Mouse (Mus musculus): Measurements from ENCODE around the gene Atg9a. TPM values are rescaled to one million over a fixed set of nuclear protein-coding genes. Genes with fewer than 3 reads are reported as not detected.

Gene Atg9a
- polyA plus RNA-seq (2017; shearing (Covaris generic)) = 38.6 TPM

DNA sequence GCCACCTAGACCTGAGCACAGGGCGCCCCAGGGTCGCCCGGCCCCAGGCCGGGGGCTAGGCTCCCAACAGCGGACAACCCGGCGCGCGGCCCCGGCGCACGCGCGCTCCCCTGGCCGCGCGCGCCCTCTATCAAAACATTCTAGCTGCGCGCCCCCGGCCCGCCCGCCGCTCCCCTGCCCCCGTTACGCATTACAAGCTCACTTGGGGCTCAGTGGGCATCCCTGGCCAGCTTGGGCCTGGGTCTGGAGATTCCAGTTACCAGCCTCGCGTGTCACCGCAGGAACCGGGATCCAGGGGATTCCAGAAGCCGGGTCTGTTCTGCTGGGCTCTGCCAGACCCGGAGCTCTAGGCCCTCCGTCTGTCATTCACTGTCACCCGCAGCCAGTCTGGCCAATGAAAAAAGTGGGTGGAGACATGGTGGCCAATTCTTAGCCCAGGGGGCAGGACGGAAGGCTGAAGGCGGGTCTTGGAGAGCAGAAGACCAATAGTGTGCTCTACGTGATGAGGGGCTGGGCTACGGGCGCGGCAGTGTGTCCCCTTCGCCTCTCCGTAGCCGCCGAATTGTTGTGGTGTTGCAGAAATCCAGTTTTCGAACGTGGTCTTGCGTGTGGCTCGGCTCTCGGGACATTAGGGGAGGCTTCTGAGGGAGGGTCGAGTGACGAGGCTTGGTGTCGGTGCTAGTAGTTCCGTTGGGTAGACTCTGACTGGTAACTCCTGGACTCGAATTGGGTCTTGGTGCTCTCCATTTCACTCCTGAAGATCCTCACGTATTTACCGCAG, at the start of gene Atg9a, which contains the start of gene Ankzf1:
Atg9a (minus strand) TSS at position 575 of the 781 bp plus-strand sequence.
Ankzf1 (plus strand) TSS at position 530 of the 781 bp plus-strand sequence.

DNA sequence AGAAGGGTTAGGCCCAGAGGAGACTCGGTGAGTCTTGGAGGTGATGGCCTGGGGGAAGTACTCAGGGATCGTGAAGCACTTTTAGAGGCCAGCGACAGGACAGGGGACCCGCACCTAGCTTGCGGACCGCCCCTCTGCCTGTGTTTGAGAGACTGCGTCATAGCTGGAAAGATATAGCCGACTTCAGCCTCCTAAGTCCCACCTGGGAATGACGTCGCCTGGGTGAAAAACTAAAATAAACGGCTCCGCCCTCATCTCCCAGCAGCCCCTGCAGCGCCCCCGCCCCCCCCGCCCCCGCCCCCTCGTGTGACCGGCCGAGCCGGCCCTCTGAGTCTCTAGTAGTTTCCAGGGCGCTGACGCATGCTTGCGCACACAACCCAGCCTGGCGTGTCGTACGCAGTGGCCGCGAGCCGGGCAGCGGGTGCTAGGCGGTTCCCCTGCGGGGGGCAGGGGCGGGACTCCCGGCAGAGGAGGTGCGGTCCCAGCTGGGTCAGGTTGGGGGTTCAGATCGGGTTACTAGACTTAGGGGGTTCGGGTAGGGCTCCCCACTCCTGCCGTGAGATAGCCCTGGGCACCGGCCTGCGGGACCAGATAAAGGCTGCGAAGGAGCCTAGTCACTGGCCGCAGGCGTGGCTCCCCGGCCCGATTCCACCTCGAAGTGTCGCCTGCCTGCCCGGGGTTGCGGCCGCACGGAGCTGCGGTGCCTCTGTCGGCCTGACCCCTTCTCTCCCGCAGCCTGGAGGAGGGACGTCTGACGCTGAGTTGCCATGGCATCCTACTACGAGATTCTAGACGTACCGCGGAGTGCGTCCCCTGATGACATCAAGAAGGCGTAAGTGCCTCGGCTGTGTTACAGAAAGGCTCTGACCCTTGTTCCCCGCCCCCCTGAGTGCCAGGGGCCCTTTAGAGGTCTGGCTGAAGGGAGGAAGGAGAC, 44.4 kb upstream of the Atg9a start, which contains the start of gene Dnajb2:
Dnajb2 (plus strand) TSS at position 290 of the 934 bp plus-strand sequence.

DNA sequence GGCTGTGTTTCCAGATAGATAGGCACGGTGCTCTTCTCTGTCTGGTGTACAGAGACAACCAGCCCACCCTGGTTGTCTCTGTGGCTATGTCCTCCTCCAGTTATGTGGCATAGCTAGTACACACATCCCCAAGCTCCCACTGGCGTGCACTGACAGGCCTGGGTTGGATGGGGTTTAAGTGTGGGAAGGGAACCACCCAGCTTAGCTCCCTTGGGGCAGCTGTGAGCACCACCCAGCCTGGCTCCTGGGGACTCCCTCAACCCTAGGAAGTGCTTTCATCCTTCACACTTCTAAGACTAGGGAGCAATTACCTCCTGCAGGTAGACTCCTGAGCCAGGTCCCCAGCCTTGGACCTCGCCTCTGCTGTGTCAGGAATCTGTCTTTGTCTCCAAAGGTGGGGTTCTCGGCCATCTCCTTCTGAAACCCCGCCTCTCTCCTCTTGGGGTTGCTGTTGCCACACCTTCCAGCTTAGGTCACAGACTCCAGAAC, 39.7 kb upstream of the Atg9a start, which contains the start of gene A630095N17Rik:
A630095N17Rik (minus strand) TSS at position 439 of the 489 bp plus-strand sequence.

DNA sequence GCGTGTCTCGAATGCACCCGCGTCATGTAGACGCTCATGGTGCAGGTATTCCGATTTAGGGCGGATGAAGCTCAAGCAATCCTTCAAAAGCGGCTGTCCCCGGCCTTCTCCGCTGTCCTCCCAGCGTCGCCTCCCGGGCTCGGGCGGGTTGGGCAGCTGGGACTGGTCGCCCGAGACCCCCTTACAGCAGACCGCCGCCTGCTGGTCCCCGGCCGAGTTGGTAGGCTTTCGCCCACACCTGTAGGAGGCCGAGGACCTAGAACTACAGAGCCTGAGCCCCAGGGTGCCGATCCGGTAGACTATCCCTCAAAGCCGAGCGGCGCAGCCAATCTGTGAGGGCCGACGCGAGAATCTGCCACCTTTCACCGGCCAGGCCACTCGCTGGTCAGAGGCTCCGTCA, 27.5 kb upstream of the Atg9a start, which contains the start of gene Tuba4a:
Tuba4a (minus strand) TSS at position 335 of the 400 bp plus-strand sequence.

DNA sequence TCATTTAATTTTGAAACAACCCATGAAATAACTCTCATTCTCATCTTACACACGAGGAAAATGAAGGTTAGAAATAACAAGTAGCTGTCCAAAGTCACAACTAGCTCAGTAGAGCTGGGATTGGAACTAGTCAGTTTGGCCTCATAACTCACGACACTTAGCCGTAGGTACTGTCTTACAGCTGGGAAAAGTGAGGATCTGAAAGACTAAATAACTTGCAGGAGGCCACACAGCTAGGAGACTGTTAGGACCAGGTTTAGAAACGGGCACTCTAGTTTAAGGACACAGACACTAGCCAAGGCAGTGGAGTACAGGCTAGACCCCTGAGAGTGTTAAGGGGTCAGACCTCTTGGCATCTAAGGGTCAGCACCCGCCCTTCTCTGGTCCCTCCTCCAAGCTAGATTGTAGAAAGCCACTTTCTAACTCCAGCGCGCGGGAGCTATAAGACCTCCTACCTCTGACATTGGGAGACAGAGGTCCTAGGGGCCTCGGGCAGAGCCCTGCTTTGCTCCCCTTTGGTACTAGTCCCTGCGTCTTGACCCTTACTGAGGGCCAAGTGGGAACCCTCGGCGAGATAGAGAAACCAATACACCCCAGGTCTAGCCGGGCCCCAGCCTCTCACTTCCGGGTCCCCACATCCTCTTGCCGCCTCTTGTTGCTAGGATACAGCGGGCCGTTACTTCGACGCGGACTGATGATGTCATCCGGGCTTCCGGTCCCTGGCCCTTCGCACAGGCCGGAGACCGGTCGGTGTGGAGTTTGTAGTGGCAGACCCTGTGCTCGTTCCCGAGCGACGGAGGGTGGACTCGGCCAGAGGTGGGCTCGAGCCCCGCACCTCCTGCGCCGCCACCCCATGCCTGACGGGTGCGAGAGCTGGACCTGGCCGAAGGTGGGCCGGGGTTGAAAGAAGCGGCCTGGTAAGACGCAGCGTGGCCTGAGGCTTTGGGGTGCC, 18.4 kb upstream of the Atg9a start, which contains the start of the genes Glb1l and Stk16:
Glb1l (minus strand) TSS at position 678 of the 952 bp plus-strand sequence.
Stk16 (plus strand) TSS at position 703 of the 952 bp plus-strand sequence.

DNA sequence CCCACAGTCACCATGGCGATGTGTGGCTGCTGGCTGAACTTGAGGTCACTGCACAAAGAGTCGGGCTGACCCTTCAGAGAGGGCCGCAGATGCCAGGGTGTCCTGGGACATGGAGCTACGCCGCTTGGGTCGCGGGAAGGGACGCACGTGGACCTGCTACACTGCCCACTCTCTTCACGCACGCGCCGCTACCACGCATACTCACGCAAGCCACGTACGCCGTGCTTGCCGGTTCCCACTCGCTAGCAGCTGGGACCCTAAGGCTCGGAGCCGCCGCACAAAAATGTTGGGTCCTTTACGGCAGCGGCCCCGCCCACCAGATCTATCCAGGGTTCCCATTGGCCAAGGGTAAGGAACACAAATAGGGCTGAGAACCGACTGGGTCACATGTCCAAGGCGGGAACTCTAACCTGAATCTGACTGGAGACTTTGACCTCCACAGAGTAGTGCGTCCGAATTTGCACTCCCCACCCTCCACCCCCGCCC, 11.8 kb downstream of the Atg9a start, which contains the start of gene Abcb6:
Abcb6 (minus strand) TSS at position 288 of the 486 bp plus-strand sequence.

DNA sequence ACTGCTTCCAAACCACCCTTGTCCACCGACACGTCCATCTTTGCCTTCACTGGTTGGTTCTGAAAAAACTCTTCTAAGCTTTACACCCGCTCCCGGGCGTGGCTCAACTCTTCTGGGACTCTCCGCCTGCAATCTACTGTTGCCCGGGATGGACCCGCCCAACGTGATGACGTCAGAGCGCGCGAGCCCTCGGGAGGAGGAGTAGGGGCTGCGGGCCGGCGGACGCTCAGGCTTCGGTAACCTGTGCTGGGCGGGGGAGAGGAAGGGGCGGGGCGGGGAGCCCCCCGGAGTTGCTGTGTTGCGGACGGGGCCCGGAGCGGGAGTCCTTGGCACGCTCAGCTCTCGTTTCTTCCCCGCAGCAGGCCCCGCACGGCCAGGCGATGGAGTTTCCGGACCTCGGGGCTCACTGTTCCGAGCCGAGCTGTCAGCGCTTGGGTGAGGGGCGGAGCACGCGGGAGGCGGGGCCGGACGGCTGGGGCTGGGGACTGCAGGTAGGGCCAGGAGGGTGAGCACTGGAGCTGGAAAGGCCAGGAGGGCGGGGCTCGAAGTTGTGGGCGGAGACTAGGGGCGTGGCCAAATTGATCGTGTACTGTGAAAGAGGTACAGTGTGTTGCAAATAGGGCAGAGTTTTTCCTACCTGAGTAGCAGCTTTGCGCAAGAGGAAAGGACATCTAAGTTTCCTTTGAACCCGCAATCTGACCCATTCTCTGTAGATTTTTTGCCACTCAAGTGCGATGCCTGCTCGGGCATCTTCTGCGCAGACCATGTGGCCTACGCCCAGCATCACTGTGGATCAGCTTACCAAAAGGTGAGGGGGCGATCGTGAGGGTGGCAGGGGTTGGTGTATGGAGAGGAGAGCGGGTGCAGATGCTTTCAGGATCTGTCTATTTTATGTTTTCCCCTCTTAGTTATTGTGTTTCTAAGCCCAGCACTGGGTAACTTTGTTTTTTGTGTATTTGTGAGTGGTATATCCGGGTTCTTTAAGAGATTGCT, 23.2 kb downstream of the Atg9a start, which contains the start of gene Zfand2b:
Zfand2b (plus strand) TSS at position 175 of the 993 bp plus-strand sequence.

DNA sequence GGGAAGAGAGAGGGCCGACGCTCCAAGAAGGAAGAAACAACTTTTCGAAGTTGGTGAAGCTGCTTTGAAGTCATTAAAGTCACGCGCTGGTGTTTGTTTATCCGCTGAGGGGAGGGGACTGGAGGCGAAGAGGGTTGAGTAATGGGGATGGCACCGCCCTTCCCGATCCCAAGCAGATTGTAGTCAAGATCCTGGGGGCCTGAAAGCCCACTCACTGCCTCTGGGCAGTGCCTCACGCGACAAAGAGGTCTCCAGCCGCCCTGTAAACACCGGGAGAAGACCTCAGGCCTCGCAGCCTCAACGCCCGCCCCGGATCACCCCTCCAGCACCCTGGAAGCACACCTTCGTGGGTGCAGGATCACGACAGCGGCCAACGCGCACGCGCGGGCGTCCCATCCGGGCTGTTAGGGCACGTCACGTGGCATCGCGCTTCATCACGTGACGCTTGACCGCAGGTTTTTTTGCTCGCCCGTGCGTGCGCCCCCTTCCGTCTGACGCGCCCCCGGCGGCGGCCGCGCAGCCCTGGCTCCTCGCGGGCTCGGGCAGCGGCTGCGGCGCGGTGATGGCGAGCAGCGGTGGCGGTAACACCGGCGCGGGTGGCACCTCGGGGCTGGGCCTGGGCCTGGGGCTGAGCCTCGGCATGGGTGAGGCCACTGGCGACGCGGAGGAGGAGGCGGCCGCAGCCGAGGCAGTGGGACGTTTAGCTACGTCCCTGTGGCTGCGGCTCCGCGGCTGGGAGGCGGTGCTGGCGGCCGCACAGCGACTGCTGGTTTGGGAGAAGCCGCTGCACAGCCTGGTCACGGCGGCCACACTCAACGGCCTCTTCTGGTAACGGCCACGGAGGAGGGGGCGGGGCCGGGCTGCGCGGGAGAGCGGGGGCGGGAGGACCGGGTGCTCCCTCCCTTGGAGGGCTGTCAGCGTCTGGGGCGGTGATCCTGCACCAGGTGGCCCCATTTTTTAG, 49.4 kb downstream of the Atg9a start, which contains the start of the genes Cnppd1 and Retreg2:
Cnppd1 (minus strand) TSS at position 411 of the 961 bp plus-strand sequence.
Retreg2 (plus strand) TSS at position 478 of the 961 bp plus-strand sequence.

DNA sequence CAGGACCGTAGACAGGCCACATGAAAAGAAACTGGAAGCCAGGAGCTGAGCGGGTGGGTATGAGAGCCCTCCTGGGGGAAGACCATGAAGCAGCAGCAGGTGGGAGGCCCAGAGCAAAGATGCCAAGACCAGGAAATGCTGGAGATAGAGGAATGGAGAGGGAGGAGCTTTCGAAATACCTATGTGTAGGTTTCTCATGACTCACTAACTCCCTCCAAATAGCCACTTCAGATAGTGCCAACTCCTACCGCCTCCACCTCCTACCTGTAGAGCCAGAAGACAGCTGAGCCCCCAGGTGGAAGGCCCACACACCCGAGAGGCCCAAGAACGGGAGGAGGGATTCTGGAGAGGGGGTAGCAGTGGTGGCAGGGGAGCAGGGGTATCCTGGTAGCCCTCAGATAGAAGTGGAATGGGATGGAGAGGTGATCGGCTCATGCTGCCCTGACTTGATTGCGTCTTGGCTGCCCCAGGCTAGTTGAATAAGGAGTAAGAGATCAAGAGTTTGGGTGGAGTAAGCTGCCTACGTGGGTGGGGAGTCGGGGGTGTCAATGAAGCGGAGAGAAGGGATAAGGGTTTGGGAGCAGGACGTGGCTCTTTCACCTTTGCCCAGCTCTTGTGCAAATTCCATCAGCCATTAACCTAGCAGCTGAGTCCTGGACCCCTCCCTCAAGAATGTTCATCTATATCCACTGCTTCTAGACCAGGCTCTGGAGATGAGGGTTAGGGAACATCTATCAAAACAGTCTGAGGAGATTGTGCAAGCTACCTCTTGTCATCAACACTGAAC, 58.4 kb downstream of the Atg9a start, which contains the start of gene Slc23a3:
Slc23a3 (minus strand) TSS at position 470 of the 787 bp plus-strand sequence.

Other genes with a start within 250 kb of the Atg9a start
- not detected for gene Ihh, start 240.5 kb downstream of the Atg9a start, polyA plus RNA-seq (2017; shearing (Covaris generic))
- gene Nhej1, start 67.0 kb downstream of the Atg9a start, polyA plus RNA-seq (2017; shearing (Covaris generic)) = 8.8 TPM
- gene Slc23a3, start 58.3 kb downstream of the Atg9a start, polyA plus RNA-seq (2017; shearing (Covaris generic)) = 0.61 TPM
- gene Cnppd1, start 49.5 kb downstream of the Atg9a start, polyA plus RNA-seq (2017; shearing (Covaris generic)) = 211 TPM
- gene Retreg2, start 49.4 kb downstream of the Atg9a start, polyA plus RNA-seq (2017; shearing (Covaris generic)) = 102 TPM
- 85.3 TPM for gene Zfand2b, start 23.6 kb downstream of the Atg9a start, polyA plus RNA-seq (2017; shearing (Covaris generic))
- 5.2 TPM for gene Abcb6, start 11.8 kb downstream of the Atg9a start, polyA plus RNA-seq (2017; shearing (Covaris generic))
- 32.7 TPM for gene Ankzf1, start within 50 bp of the Atg9a start, polyA plus RNA-seq (2017; shearing (Covaris generic))
- gene Glb1l, start 18.6 kb upstream of the Atg9a start, polyA plus RNA-seq (2017; shearing (Covaris generic)) = 6.1 TPM
- 71.7 TPM for gene Stk16, start 18.6 kb upstream of the Atg9a start, polyA plus RNA-seq (2017; shearing (Covaris generic))
- 162 TPM for gene Tuba4a, start 27.7 kb upstream of the Atg9a start, polyA plus RNA-seq (2017; shearing (Covaris generic))
- gene A630095N17Rik, start 39.9 kb upstream of the Atg9a start, polyA plus RNA-seq (2017; shearing (Covaris generic)) = not detected
- gene Dnajb2, start 44.2 kb upstream of the Atg9a start, polyA plus RNA-seq (2017; shearing (Covaris generic)) = 61.6 TPM
- gene Ptprn, start 72.3 kb upstream of the Atg9a start, polyA plus RNA-seq (2017; shearing (Covaris generic)) = 0.39 TPM
- gene Resp18, start 86.2 kb upstream of the Atg9a start, polyA plus RNA-seq (2017; shearing (Covaris generic)) = not detected
- gene Dnpep, start 125.8 kb upstream of the Atg9a start, polyA plus RNA-seq (2017; shearing (Covaris generic)) = 53.1 TPM
- not detected for gene Des, start 168.1 kb upstream of the Atg9a start, polyA plus RNA-seq (2017; shearing (Covaris generic))
- 0.36 TPM for gene Speg, start 183.1 kb upstream of the Atg9a start, polyA plus RNA-seq (2017; shearing (Covaris generic))
- 73.3 TPM for gene Gmppa, start 243.7 kb upstream of the Atg9a start, polyA plus RNA-seq (2017; shearing (Covaris generic))

Measured in naive thymus-derived CD4-positive, alpha-beta T cell, adult 5 months (primary cell).